Mouse (Mus musculus): ENCODE measurements around the gene Kcnk6. TPM values are rescaled to one million over a fixed set of nuclear protein-coding genes. Genes with fewer than 3 reads are reported as not detected.
"Not testable (repeated sequence)": the region's sequence is repeated elsewhere in the genome, so short reads cannot be mapped to it uniquely, and the experiment has no call there.

The Kcnk6 gene
- total RNA-seq, 2 experiments from 2014 or later = 3.0 to 3.5 TPM

DNA sequence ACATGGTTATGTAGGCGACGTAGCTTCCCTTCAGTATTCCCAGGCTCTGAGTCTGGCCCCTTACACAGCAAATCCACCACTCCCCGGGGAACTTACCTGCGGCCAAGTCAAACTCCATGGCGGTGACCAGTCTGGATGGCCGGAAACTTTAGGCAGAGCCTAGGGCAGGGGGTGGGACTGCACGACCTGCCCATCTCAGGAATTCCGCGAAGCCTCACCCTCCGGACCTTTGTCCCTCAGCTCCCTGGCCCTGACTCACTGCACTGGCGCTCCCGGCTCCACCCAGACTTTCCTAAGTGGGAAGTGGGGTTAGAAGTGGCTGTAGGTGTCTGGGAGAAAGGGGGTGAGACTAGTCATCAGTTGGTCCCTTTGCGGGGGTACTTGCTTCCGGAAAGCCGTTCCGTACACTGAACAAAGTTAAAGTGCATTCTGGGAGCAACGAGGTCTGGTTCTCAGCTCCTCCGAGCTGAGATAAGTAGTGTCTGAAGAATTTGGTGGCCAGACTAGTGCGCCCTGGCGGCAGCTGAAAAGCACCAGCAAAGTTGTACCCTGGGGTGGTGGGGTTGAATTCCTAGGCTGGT, 16.0 kb upstream of the Kcnk6 start, which contains the start of gene 2200002D01Rik:
Gene 2200002D01Rik, minus strand, starts transcription at position 206 of the 581 bp plus-strand sequence.
- no peak for DNase-seq (ENCODE audit: low spot score in 2 of 2)
- intact Hi-C loops (cut with DNase I) = no loop called here

GRCm38 (mm10) chr7:29247706-29248105, 15.4 kb upstream of the Kcnk6 start:
- intact Hi-C loops (cut with DNase I) = loop anchor here (2.0 kb wide), 1 partner anchor 49 kb away; no protein-coding TSS in a partner anchor
- DNase-seq (ENCODE audit: low spot score in 2 of 2) = no peak

DNA sequence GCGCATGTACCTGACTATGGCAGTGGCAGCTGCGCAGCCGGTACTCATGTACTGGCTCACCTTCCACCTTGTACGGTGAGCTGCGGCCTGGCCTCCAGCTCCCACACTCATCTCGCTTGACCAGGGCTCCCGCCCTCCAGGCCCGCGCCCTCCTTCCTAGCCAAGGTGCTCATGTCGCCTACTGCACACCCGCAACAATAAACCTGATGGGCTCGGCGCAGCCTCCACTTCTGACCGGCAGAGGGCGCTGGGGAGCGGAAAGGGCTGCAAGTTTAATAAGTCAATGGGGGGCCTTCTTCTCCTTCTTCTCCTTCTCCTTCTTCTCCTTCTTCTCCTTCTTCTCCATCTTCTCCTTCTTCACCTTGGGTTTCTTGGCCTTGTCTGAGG, 15.0 kb upstream of the Kcnk6 start:
- peak; percentile 51 to 72 for DNase-seq (ENCODE audit: low spot score in 2 of 2)
- intact Hi-C loops (cut with DNase I) = loop anchor here (2.0 kb wide), 1 partner anchor 49 kb away; no protein-coding TSS in a partner anchor

- intact Hi-C loops (cut with DNase I) = loop anchor here (2.0 kb wide), 1 partner anchor 50 kb away; no protein-coding TSS in a partner anchor
- no peak for DNase-seq (ENCODE audit: low spot score in 2 of 2)
Observed at GRCm38 (mm10) chr7:29246619-29247313, 14.5 kb upstream of the Kcnk6 start.

- intact Hi-C loops (cut with DNase I) = loop anchor here (2.0 kb wide), 1 partner anchor 51 kb away; no protein-coding TSS in a partner anchor
Observed at GRCm38 (mm10) chr7:29246015-29246414, 13.7 kb upstream of the Kcnk6 start.

GRCm38 (mm10) chr7:29244732-29245416, 12.6 kb upstream of the Kcnk6 start:
- intact Hi-C loops (cut with DNase I) = no loop called here
- no peak for DNase-seq (ENCODE audit: low spot score in 2 of 2)

More at GRCm38 (mm10) chr7:29246015-29246414, 13.7 kb upstream of the Kcnk6 start:
- DNase-seq (ENCODE audit: low spot score in 2 of 2) = no peak

DNA sequence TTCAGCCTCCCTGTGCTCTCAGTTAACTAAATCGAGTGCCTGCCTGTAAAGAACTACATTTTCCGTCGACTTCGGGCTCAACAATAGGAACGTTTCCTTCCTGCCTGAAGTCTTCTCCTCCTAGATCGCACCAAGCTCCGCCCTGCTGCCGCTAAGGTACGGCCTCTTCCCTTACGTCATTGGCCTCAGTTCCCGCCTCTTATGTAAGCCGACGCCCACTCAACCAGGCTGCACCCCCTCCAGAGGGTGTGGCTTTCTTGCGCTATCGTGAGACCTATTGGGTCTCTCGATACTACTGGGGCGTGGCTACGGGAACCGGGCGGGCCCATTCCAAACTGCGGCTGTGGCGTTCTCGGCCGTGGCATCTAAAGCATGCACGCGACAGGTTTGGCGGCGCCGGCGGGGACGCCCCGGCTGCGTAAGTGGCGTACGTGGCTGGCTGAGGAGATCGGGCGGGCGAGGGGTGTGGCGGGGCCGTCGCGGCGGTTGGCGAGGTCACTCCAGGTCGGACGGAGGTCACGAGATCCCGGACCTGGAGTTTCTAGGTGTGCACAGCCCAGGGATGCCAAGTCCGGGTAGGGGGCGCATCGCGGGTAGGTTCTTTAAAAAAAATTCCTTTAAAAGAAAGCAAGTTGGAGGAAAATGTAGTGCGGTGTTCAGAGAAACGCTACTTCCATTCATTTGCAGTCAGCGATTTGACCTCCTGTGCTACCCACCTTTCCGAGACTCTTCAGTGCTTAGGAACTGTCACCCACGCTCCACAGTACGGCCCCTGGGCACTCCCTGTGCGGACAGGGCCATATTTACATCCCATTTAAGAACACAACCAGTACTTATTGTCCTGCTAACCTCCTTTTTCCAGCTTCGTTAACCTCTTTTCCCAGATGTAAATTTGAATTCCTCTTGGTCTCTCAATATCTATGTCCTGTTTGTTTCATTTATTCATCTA, 6.0 kb upstream of the Kcnk6 start, which contains the start of gene Yif1b:
Gene Yif1b, plus strand, starts transcription at position 311 of the 949 bp plus-strand sequence.
- DNase-seq (ENCODE audit: low spot score in 2 of 2) = peak; percentile 98 to 99
- intact Hi-C loops (cut with DNase I) = loop anchor here (5.0 kb wide), 2 partner anchors 56 to 71 kb away; partner anchors contain the start of gene Psmd8

DNA sequence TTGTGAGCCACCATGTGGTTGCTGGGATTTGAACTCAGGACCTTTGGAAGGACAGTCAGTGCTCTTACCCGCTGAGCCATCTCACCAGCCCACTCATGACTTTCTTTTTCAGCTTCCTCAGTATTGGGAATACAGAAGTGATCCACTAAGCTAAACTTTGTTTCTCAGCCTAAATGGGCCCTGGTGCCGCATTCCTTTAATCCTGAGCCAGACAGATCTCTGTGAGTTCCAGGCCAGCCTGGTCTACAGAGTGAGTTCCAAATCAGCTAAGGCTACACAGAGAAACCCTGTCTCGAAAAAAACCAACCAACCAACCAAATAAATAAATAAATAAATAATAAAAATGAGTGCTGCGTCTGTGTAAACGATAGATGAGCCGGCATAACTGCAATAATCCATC, 5.3 kb upstream of the Kcnk6 start:
- intact Hi-C loops (cut with DNase I) = loop anchor here (5.0 kb wide), 2 partner anchors 55 to 70 kb away; partner anchors contain the start of gene Psmd8
- DNase-seq (ENCODE audit: low spot score in 2 of 2) = not testable (repeated sequence)

GRCm38 (mm10) chr7:29236593-29236992, 4.3 kb upstream of the Kcnk6 start:
- intact Hi-C loops (cut with DNase I) = loop anchor here (5.0 kb wide), 2 partner anchors 54 to 69 kb away; partner anchors contain the start of gene Psmd8
- no peak for DNase-seq (ENCODE audit: low spot score in 2 of 2)

DNA sequence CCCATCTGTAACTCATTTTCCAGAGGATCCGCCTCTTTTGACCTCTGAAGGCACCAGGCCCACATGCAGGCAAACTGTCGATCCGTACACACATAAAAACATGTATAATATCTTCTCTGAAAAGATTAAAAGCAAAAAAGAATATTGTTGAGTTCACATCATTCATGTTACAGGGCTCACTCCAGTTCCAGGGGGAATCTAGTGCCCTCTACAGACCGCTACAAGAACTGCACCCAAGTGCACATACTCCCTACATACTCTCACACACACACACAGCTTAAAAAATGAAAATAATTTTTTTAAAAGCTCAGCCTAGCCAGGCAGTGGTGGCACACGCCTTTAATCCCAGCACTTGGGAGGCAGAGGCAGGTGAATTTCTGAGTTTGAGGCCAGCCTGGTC, 2.3 kb upstream of the Kcnk6 start:
- intact Hi-C loops (cut with DNase I) = loop anchor here (5.0 kb wide), 2 partner anchors 52 to 67 kb away; partner anchors contain the start of gene Psmd8
- no peak for DNase-seq (ENCODE audit: low spot score in 2 of 2)

DNA sequence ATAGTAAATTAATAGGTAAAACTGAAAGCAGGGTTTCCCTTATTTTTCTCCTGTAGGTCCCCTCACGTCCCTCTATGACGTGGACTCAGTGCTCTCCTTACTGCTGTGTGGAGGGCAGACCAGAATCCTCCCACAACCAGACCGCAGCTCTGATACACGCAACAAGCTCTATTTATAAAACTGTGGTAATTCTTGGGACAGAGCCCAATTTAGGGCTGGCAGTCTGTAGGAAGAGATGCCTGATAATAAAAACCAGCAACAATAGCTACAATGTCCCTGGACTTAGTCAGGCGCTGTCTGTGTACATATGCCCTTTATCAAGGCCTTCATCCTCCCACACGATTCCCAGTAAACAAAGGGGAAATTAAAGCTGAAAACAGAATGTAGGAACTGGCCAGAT, 1.4 kb upstream of the Kcnk6 start:
- intact Hi-C loops (cut with DNase I) = no loop called here
- peak in 1 of 2 experiments; percentile 64 for DNase-seq (ENCODE audit: low spot score in 2 of 2)

DNA sequence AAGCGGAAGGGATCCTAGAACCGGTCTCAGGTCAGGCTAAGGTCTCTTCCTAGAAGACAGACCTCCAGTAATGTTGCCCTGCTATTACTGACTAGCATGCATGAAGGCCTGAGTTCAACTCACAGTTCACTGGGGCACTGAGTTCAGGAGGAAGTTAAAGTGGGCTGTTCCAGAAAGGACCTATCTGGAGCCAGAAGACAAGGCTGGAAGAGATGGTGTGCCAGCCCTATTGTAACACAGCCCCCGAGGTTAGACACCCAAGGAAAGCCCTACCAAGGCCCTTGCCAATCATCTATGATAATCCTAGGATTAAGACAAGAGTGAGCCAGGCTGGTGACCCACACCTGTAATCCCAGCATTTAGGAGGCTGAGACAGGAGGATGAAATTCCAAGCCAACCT, 798 bp downstream of the Kcnk6 start:
- DNase-seq (ENCODE audit: low spot score in 2 of 2) = no peak
- intact Hi-C loops (cut with DNase I) = no loop called here

- intact Hi-C loops (cut with DNase I) = no loop called here
- no peak for DNase-seq (ENCODE audit: low spot score in 2 of 2)
Observed at GRCm38 (mm10) chr7:29230560-29230959, 1.8 kb downstream of the Kcnk6 start.

GRCm38 (mm10) chr7:29228202-29228601, 4.1 kb downstream of the Kcnk6 start:
- intact Hi-C loops (cut with DNase I) = no loop called here
- DNase-seq (ENCODE audit: low spot score in 2 of 2) = no peak

DNA sequence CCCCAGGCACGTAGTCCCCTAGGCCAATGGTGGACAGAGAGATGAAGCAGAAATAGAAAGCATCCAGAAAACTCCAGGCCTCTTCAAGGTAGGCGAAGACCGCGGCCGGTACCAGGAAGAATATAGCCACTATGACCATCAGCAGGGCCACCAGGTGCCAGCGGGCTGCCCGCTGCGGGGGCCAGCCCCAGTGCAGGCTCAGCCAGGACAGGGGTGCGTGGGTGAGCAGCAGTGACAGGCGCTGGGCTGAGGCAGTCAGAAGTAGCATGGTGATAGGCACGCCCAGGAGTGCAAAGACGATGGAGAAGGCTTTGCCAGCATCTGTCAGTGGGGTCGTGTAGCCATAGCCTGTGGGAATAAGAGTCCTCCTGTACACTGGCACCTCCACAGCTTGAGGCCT, 6.8 kb downstream of the Kcnk6 start:
- no peak for DNase-seq (ENCODE audit: low spot score in 2 of 2)
- intact Hi-C loops (cut with DNase I) = no loop called here

GRCm38 (mm10) chr7:29224756-29225394, 7.4 kb downstream of the Kcnk6 start:
- peak; percentile 57 to 62 for DNase-seq (ENCODE audit: low spot score in 2 of 2)
- intact Hi-C loops (cut with DNase I) = no loop called here

GRCm38 (mm10) chr7:29214846-29215245, 17.5 kb downstream of the Kcnk6 start:
- no peak for DNase-seq (ENCODE audit: low spot score in 2 of 2)

DNA sequence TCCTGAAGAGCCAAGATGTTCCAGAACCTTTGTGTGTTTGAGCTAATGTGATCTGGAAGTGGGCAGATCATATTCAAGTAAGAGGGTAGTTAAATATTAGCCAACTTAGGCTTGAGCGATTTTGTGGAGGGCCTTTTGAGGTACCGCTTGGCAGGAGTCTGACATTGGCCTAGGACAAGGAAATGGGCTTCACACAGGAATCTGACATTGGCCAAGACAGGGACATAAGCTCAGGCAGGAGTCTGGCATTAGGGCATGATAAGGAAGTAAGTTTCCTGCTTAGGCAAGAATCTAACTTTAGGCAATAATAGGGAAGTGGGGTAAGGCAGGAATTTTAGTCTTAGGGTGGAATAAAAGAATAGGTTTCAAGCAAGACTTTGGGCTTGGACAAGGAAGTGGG, 18.1 kb downstream of the Kcnk6 start:
- intact Hi-C loops (cut with DNase I) = no loop called here
- no peak for DNase-seq (ENCODE audit: low spot score in 2 of 2)

More at GRCm38 (mm10) chr7:29214846-29215245, 17.5 kb downstream of the Kcnk6 start:
- intact Hi-C loops (cut with DNase I) = no loop called here

All from left cerebral cortex, postnatal 14 days (tissue).